Comparison of ENCODE assay signal across 14 mouse cellular contexts in genomic region chr8:48136804-48137650, GRCm38 (mm10). TPM values are rescaled to one million over a fixed set of nuclear protein-coding genes. Genes with fewer than 3 reads are reported as not detected.
DNase-seq lines count a peak whose midpoint lies in the region; ATAC-seq and TF ChIP-seq lines count a peak whose summit lies in the region.
"Had no signal": no experiment of that assay in that cellular context is flagged by ENCODE, and none has a peak within 500 bp of the region (broad histone marks: within the 10 kb centered on the region; RNA-seq: fewer than 3 reads in every experiment).

No protein-coding gene starts in this region.

- no peaks in the 10 kb centered on the region for H3K27me3 ChIP-seq in hindbrain, embryonic 14.5 days (ENCODE audit: control insufficient read depth, insufficient read depth, low read length)
- H3K27me3 ChIP-seq in neural tube, embryonic 13.5 days: no peaks in the 10 kb centered on the region
- H3K27me3 ChIP-seq: embryonic facial prominence, embryonic 15.5 days; heart, embryonic 13.5 days; intestine, embryonic 15.5 days had no signal

- 0 out of 2 replicates have a peak overlapping the region, but pooled peaks have one; percentile 20 for H3K9ac ChIP-seq in hindbrain, embryonic 14.5 days
- 0 out of 2 replicates have a peak overlapping the region, but pooled peaks have one; percentile 12 for H3K9ac ChIP-seq in neural tube, embryonic 13.5 days
- H3K9ac ChIP-seq: embryonic facial prominence, embryonic 15.5 days; heart, embryonic 13.5 days; intestine, embryonic 15.5 days had no signal

- TF ChIP-seq CTCF in layer of hippocampus, adult 2 months (conservative IDR thresholded peaks at IDR 0.05): no peak
- TF ChIP-seq CTCF in brain, embryonic 14.5 days (IDR thresholded peaks at IDR 0.05; ENCODE audit: borderline replicate concordance, extremely low read depth, insufficient read depth, insufficient read length): no peak

- no peak for TF ChIP-seq POLR2A in brain, embryonic 14.5 days (IDR thresholded peaks at IDR 0.05; ENCODE audit: borderline replicate concordance, extremely low read depth, insufficient read depth, insufficient read length, poor library complexity, severe bottlenecking)

- ATAC-seq in hindbrain, embryonic 14.5 days (ENCODE audit: low FRiP score): peak; percentile 25; the same call in 1 of the 2 replicates
- 0 out of 2 replicates have a peak, but pooled peaks have one; percentile 19 for ATAC-seq in neural tube, embryonic 13.5 days (ENCODE audit: low read depth)
- ATAC-seq: intestine, embryonic 15.5 days had no signal

- 37% methylated on average over 30 of the region's 30 CpGs for WGBS in hindbrain, embryonic 14.5 days
- 58% methylated on average over 30 of the region's 30 CpGs for WGBS in neural tube, embryonic 13.5 days

- H3K4me3 ChIP-seq in layer of hippocampus, adult 2 months: peak overlapping the region; percentile 22; the same call in 1 of the 2 replicates
- H3K4me3 ChIP-seq in hindbrain, embryonic 14.5 days (replicated peaks; ENCODE audit: low read length): no peak overlapping the region; the same call in 1 of the 2 replicates
- no peak overlapping the region for H3K4me3 ChIP-seq in neural tube, embryonic 13.5 days
- H3K4me3 ChIP-seq: embryonic facial prominence, embryonic 15.5 days; heart, embryonic 13.5 days; intestine, embryonic 15.5 days had no signal

- peaks cover 26% of the 10 kb centered on the region for H3K4me1 ChIP-seq in hindbrain, embryonic 14.5 days (replicated peaks; ENCODE audit: control insufficient read depth, insufficient read depth, low read length)
- H3K4me1 ChIP-seq in neural tube, embryonic 13.5 days (replicated peaks): peaks cover 32% of the 10 kb centered on the region
- H3K4me1 ChIP-seq: intestine, embryonic 15.5 days had no signal

- DNase-seq in layer of hippocampus, adult 2 months (ENCODE audit: low spot score in 2 of 2): no peak
- no peak for DNase-seq in layer of hippocampus, adult 8-10 months (ENCODE audit: low spot score in 2 of 2)
- DNase-seq in brain, embryonic 14.5 days (ENCODE audit: low read depth): peak; percentile 75
- peak; percentile 55 for DNase-seq in hindbrain, embryonic 14.5 days (ENCODE audit: low spot score)
- no peak for DNase-seq in cerebellum, postnatal 10 days
- DNase-seq in adrenal gland, adult (ENCODE audit: inconsistent age in 2 of 2, low spot score in 1 of 2): no peak
- DNase-seq: cerebellum, adult 9-11 months; gastrocnemius, postnatal 10 days; lung, adult 18-20 months had no signal

- H3K9me3 ChIP-seq in hindbrain, embryonic 14.5 days (ENCODE audit: control insufficient read depth, low read length): no peaks in the 10 kb centered on the region
- no peaks in the 10 kb centered on the region for H3K9me3 ChIP-seq in neural tube, embryonic 13.5 days
- H3K9me3 ChIP-seq: embryonic facial prominence, embryonic 15.5 days; heart, embryonic 13.5 days; intestine, embryonic 15.5 days had no signal

- peak overlapping the region; percentile 42 for H3K4me2 ChIP-seq in hindbrain, embryonic 14.5 days (replicated peaks)
- peak overlapping the region; percentile 39 for H3K4me2 ChIP-seq in neural tube, embryonic 13.5 days
- H3K4me2 ChIP-seq: embryonic facial prominence, embryonic 15.5 days; heart, embryonic 13.5 days; intestine, embryonic 15.5 days had no signal

- H3K36me3 ChIP-seq in hindbrain, embryonic 14.5 days (replicated peaks; ENCODE audit: control insufficient read depth, insufficient read depth): no peaks in the 10 kb centered on the region
- no peaks in the 10 kb centered on the region for H3K36me3 ChIP-seq in neural tube, embryonic 13.5 days

- H3K27ac ChIP-seq in layer of hippocampus, adult 2 months: no peak overlapping the region
- peak overlapping the region; percentile 49 for H3K27ac ChIP-seq in hindbrain, embryonic 14.5 days
- peak overlapping the region; percentile 65; the same call in 1 of the 2 replicates for H3K27ac ChIP-seq in neural tube, embryonic 13.5 days (replicated peaks)
- H3K27ac ChIP-seq: embryonic facial prominence, embryonic 15.5 days; heart, embryonic 13.5 days; intestine, embryonic 15.5 days; stomach, postnatal 0 days had no signal

RNA-seq across cellular contexts. Expression of gene Dctd, which starts 38.1 kb away (rescaled TPM):
- 1 to 10 TPM; 6.2 to 8.2 TPM for total RNA-seq in layer of hippocampus, adult 2 months (2021)
- total RNA-seq in layer of hippocampus, adult 8-10 months (2022): 1 to 10 TPM; 6.3 to 7.7 (median 7.1) TPM
- polyA plus RNA-seq in brain, embryonic 14.5 days (2012; rRNA removed): 18.6 and 21.8 TPM in 2 replicates
- 11.8 and 12.3 TPM in 2 replicates for polyA plus RNA-seq in hindbrain, embryonic 14.5 days (2014; fragmentation: Nextera tagmentation; extraction: Ambion mirVana)
- 10.4 and 10.6 TPM in 2 replicates for polyA plus RNA-seq in neural tube, embryonic 13.5 days (2015; fragmentation: Nextera tagmentation; extraction: Ambion mirVana)

Comparison
In these comparisons a context has a peak if more than half of its experiments do, and no peak if none do; other contexts are left out.
1. DNase-seq: peak in brain, embryonic 14.5 days (single experiment) and hindbrain, embryonic 14.5 days (single experiment); none in layer of hippocampus, adult 2 months (0 of 2), layer of hippocampus, adult 8-10 months (0 of 2), cerebellum, postnatal 10 days (0 of 2) and adrenal gland, adult (0 of 2).